Mouse (Mus musculus) right cerebral cortex, postnatal 10 days (tissue): ENCODE measurements around the gene Bex1.
"Not testable (repeated sequence)": the region's sequence is repeated elsewhere in the genome, so short reads cannot be mapped to it uniquely, and the experiment has no call there.

ENCODE experiments used
- DNase-seq, 2 experiments: peaks; one replicate each; pipeline ENCODE4 v3.0.0; 2021; ENCODE audit warnings: low spot score in 2 of 2

Bex1 gene

GRCm38 (mm10) chrX:136214729-136215677 lies at the start of gene Bex1, which contains the start of gene Tceal7:
Bex1 (minus strand) TSS chrX:136215513.
Tceal7 (plus strand) TSS chrX:136214779.
- not testable (repeated sequence) for DNase-seq

- DNase-seq = no peak
Measured at GRCm38 (mm10) chrX:136252023-136252729, 36.9 kb upstream of the Bex1 start.

- DNase-seq = no peak
Measured at GRCm38 (mm10) chrX:136249671-136250070, 34.4 kb upstream of the Bex1 start.

- no peak for DNase-seq
Measured at GRCm38 (mm10) chrX:136248811-136249210, 33.5 kb upstream of the Bex1 start.

- DNase-seq = peak; percentile 25 to 32
Measured at GRCm38 (mm10) chrX:136245521-136246071, 30.3 kb upstream of the Bex1 start.

- DNase-seq = peak; percentile 78 to 86
Measured at GRCm38 (mm10) chrX:136244574-136245229, 29.4 kb upstream of the Bex1 start, which contains the start of gene Tceal9. Tceal9 (plus strand) TSS chrX:136245079.

- DNase-seq = no peak
Measured at GRCm38 (mm10) chrX:136243181-136243580, 27.9 kb upstream of the Bex1 start.

- DNase-seq = peak; percentile 27 to 52
Measured at GRCm38 (mm10) chrX:136238118-136238517, 22.8 kb upstream of the Bex1 start.

GRCm38 (mm10) chrX:136227768-136228167 lies 12.5 kb upstream of the Bex1 start:
- DNase-seq = no peak

GRCm38 (mm10) chrX:136223714-136224113 lies 8.4 kb upstream of the Bex1 start:
- DNase-seq = no peak

GRCm38 (mm10) chrX:136216303-136216702 lies 990 bp upstream of the Bex1 start:
- no peak for DNase-seq

GRCm38 (mm10) chrX:136213396-136213795 lies 1.9 kb downstream of the Bex1 start:
- DNase-seq = no peak

GRCm38 (mm10) chrX:136204406-136204805 lies 10.9 kb downstream of the Bex1 start:
- DNase-seq = no peak

- peak; percentile 75 to 88 for DNase-seq
Measured at GRCm38 (mm10) chrX:136203664-136204066, 11.6 kb downstream of the Bex1 start, which contains the start of gene Tceal5. Tceal5 (minus strand) TSS chrX:136203876.

GRCm38 (mm10) chrX:136203257-136203656 lies 12.1 kb downstream of the Bex1 start:
- DNase-seq = peak in 1 of 2 experiments; percentile 23

- DNase-seq = no peak
Measured at GRCm38 (mm10) chrX:136196873-136197272, 18.4 kb downstream of the Bex1 start.

GRCm38 (mm10) chrX:136195193-136195944 lies 19.9 kb downstream of the Bex1 start:
- no peak for DNase-seq

GRCm38 (mm10) chrX:136183107-136183506 lies 32.2 kb downstream of the Bex1 start:
- DNase-seq = no peak

- DNase-seq = no peak
Measured at GRCm38 (mm10) chrX:136180897-136181553, 34.3 kb downstream of the Bex1 start.

GRCm38 (mm10) chrX:136172786-136173185 lies 42.5 kb downstream of the Bex1 start:
- DNase-seq = no peak
